Mouse (Mus musculus) stomach, embryonic 14.5 days (tissue): ENCODE measurements around the gene 4933427I04Rik. TPM values are rescaled to one million over a fixed set of nuclear protein-coding genes. Genes with fewer than 3 reads are reported as not detected.

Experiments
- ATAC-seq: fragments of 200-750 bp; cut with Nextera tagmentation; 2 replicates; pipeline ENCODE4 v1.8.0; 2017; ENCODE audit warnings: low read depth, moderate TSS enrichment; ENCODE audit not compliant: insufficient number of reproducible peaks, insufficient read depth, low FRiP score
- H3K27ac ChIP-seq: fragments of 300-500 bp; sonication (generic); 2 replicates; pipeline ENCODE4 v1.5.1; 2014; ENCODE audit warnings: mild to moderate bottlenecking, low read length, moderate library complexity, mixed read lengths
- H3K27me3 ChIP-seq: fragments of 300-500 bp; sonication (generic); 2 replicates; pipeline ENCODE4 v1.6.1; 2014; ENCODE audit warnings: low read length, control low read depth, mixed read lengths; ENCODE audit not compliant: control insufficient read depth, insufficient read depth
- H3K36me3 ChIP-seq: fragments of 300-500 bp; sonication (generic); 2 replicates; pipeline ENCODE4 v1.6.1; 2014; ENCODE audit warnings: mild to moderate bottlenecking, control low read depth, low read length, moderate library complexity, mixed read lengths; ENCODE audit not compliant: control insufficient read depth, insufficient read depth
- H3K4me1 ChIP-seq: fragments of 300-500 bp; sonication (generic); 2 replicates; pipeline ENCODE4 v1.6.1; 2014; ENCODE audit warnings: low read length, control low read depth, mixed read lengths; ENCODE audit not compliant: control insufficient read depth, insufficient read depth
- H3K4me2 ChIP-seq: fragments of 300-500 bp; sonication (generic); replicated peaks from 2 replicates; pipeline ENCODE4 v1.6.1; 2014; ENCODE audit warnings: low read depth, low read length, control low read depth
- H3K4me3 ChIP-seq: fragments of 300-500 bp; sonication (generic); 2 replicates; pipeline ENCODE4 v1.5.1; 2014; ENCODE audit warnings: low read depth, low read length, control low read depth
- H3K9ac ChIP-seq: fragments of 300-500 bp; sonication (generic); replicated peaks from 2 replicates; pipeline ENCODE4 v1.6.1; 2014; ENCODE audit warnings: low read depth, mild to moderate bottlenecking, control low read depth, low read length, moderate library complexity, mixed read lengths
- H3K9me3 ChIP-seq: fragments of 300-500 bp; sonication (generic); 2 replicates; pipeline ENCODE4 v1.6.1; 2016; ENCODE audit warnings: low read depth, low read length, control low read depth; ENCODE audit not compliant: control insufficient read depth
- WGBS: fragments of 180-500 bp; shearing (Covaris S2); extraction: QIAGEN DNeasy Blood & Tissue Kit; methylation state at CpG from one replicate; pipeline ENCODE4 v1.1.7; 2014; 5-methylcytosine and 5-hydroxymethylcytosine counted together
- polyA plus RNA-seq: library from polyadenylated mRNA; unstranded; fragments of >200 nt; fragmentation: Nextera tagmentation; extraction: Ambion mirVana; gene quantifications from 2 replicates; pipeline ENCODE4 v1.2.1, GENCODE M21; 2014

4933427I04Rik gene
- polyA plus RNA-seq, 1 experiment from 2014 or later = 0.14 TPM

- Histone ChIP-seq H3K9ac (no peak overlapping the region), H3K4me3 (no peak overlapping the region), H3K9me3 (no peaks in the 10 kb centered on the region), H3K4me2 (no peak overlapping the region), H3K27me3 (no peaks in the 10 kb centered on the region), H3K36me3 (no peaks in the 10 kb centered on the region), H3K27ac (no peak overlapping the region), H3K4me1 (no peaks in the 10 kb centered on the region)
- WGBS = 47% methylated on average over 2 of the region's 2 CpGs
- no peak for ATAC-seq
These were observed 324 bp downstream of the 4933427I04Rik start for GRCm38 (mm10) chr4:123859803-123860202.

- Histone ChIP-seq H3K27ac (no peak overlapping the region), H3K36me3 (no peaks in the 10 kb centered on the region), H3K9me3 (no peaks in the 10 kb centered on the region), H3K9ac (no peak overlapping the region), H3K4me1 (no peaks in the 10 kb centered on the region), H3K27me3 (no peaks in the 10 kb centered on the region), H3K4me3 (no peak overlapping the region), H3K4me2 (no peak overlapping the region)
- WGBS = 84% methylated on average over 5 of the region's 5 CpGs
- ATAC-seq = no peak
These were observed 1.1 kb downstream of the 4933427I04Rik start for GRCm38 (mm10) chr4:123860621-123861020.

- no peak for ATAC-seq
- Histone ChIP-seq H3K4me2 (no peak overlapping the region), H3K36me3 (no peaks in the 10 kb centered on the region), H3K27ac (no peak overlapping the region), H3K4me1 (no peaks in the 10 kb centered on the region), H3K9ac (no peak overlapping the region), H3K27me3 (no peaks in the 10 kb centered on the region), H3K9me3 (no peaks in the 10 kb centered on the region), H3K4me3 (no peak overlapping the region)
- WGBS = 87% methylated on average over 5 of the region's 5 CpGs
These were observed 34.2 kb downstream of the 4933427I04Rik start for GRCm38 (mm10) chr4:123893726-123894125.

GRCm38 (mm10) chr4:123894295-123894694 lies 34.8 kb downstream of the 4933427I04Rik start:
- Histone ChIP-seq H3K4me1 (no peaks in the 10 kb centered on the region), H3K27ac (no peak overlapping the region), H3K4me2 (no peak overlapping the region), H3K4me3 (no peak overlapping the region), H3K36me3 (no peaks in the 10 kb centered on the region), H3K9me3 (no peaks in the 10 kb centered on the region), H3K27me3 (no peaks in the 10 kb centered on the region), H3K9ac (no peak overlapping the region)
- 74% methylated on average over 4 of the region's 4 CpGs for WGBS
- ATAC-seq = no peak

- no peak overlapping the region for H3K4me2 ChIP-seq
- ATAC-seq = no peak
- 11% methylated on average over 5 of the region's 5 CpGs for WGBS
- no peaks in the 10 kb centered on the region for H3K9me3 ChIP-seq
- no peaks in the 10 kb centered on the region for H3K27me3 ChIP-seq
- no peaks in the 10 kb centered on the region for H3K4me1 ChIP-seq
- H3K9ac ChIP-seq = no peak overlapping the region
- H3K36me3 ChIP-seq = no peaks in the 10 kb centered on the region
- H3K4me3 ChIP-seq = no peak overlapping the region
- no peak overlapping the region for H3K27ac ChIP-seq
These were observed 39.2 kb downstream of the 4933427I04Rik start for GRCm38 (mm10) chr4:123898696-123899095.

GRCm38 (mm10) chr4:123903432-123903831 lies 44.0 kb downstream of the 4933427I04Rik start:
- Histone ChIP-seq H3K9ac (no peak overlapping the region), H3K4me3 (no peak overlapping the region), H3K27me3 (no peaks in the 10 kb centered on the region), H3K27ac (no peak overlapping the region), H3K36me3 (no peaks in the 10 kb centered on the region), H3K4me2 (no peak overlapping the region), H3K4me1 (peaks cover 12% of the 10 kb centered on the region; the same call in 1 of the 2 replicates), H3K9me3 (no peaks in the 10 kb centered on the region)
- no peak for ATAC-seq
- WGBS = 70% methylated on average over 3 of the region's 3 CpGs

- 1% methylated on average over 49 of the region's 49 CpGs for WGBS
- peak within 1 kb of the TSS; percentile 70 for H3K4me2 ChIP-seq
- no peaks in the 10 kb centered on the region for H3K27me3 ChIP-seq
- H3K27ac ChIP-seq = peak within 1 kb of the TSS; percentile 87
- peak within 1 kb of the TSS; percentile 79 for H3K4me3 ChIP-seq
- peaks cover 5% of the 10 kb centered on the region; the same call in 1 of the 2 replicates for H3K36me3 ChIP-seq
- ATAC-seq = peak; percentile 100
- H3K9ac ChIP-seq = peak within 1 kb of the TSS; percentile 65
- H3K4me1 ChIP-seq = peaks cover 12% of the 10 kb centered on the region; the same call in 1 of the 2 replicates
- H3K9me3 ChIP-seq = no peaks in the 10 kb centered on the region
These were observed 45.0 kb downstream of the 4933427I04Rik start, which contains the start of gene Mycbp for GRCm38 (mm10) chr4:123904333-123905125. Gene Mycbp (plus strand): TSS chr4:123904832.

- Histone ChIP-seq H3K9me3 (no peaks in the 10 kb centered on the region), H3K4me1 (peaks cover 12% of the 10 kb centered on the region; the same call in 1 of the 2 replicates), H3K4me2 (peak overlapping the region; percentile 70), H3K36me3 (peaks cover 5% of the 10 kb centered on the region; the same call in 1 of the 2 replicates), H3K9ac (peak overlapping the region; percentile 65), H3K27ac (peak overlapping the region; percentile 87), H3K27me3 (no peaks in the 10 kb centered on the region), H3K4me3 (peak overlapping the region; percentile 79)
- under 1% methylated on average over 53 of the region's 53 CpGs for WGBS
- ATAC-seq = no peak
These were observed 45.7 kb downstream of the 4933427I04Rik start for GRCm38 (mm10) chr4:123905126-123905668.
